Mouse (Mus musculus): ENCODE measurements around the gene Thsd4.
"Not testable (repeated sequence)": the region's sequence is repeated elsewhere in the genome, so short reads cannot be mapped to it uniquely, and the experiment has no call there.

Thsd4 gene

GRCm38 (mm10) chr9:60307469-60307868 lies 214.4 kb downstream of the Thsd4 start:
- no peak for DNase-seq (ENCODE audit: low read depth)

- DNase-seq (ENCODE audit: low read depth): no peak
Observed at GRCm38 (mm10) chr9:60306241-60306640, 215.6 kb downstream of the Thsd4 start.

GRCm38 (mm10) chr9:60305204-60305840 lies 216.5 kb downstream of the Thsd4 start:
- DNase-seq (ENCODE audit: low read depth): no peak

- no peak for DNase-seq (ENCODE audit: low read depth)
Observed at GRCm38 (mm10) chr9:60296276-60296675, 225.6 kb downstream of the Thsd4 start.

GRCm38 (mm10) chr9:60295199-60295598 lies 226.6 kb downstream of the Thsd4 start:
- DNase-seq (ENCODE audit: low read depth): no peak

- no peak for DNase-seq (ENCODE audit: low read depth)
Observed at GRCm38 (mm10) chr9:60293129-60293528, 228.7 kb downstream of the Thsd4 start.

- DNase-seq (ENCODE audit: low read depth): no peak
Observed at GRCm38 (mm10) chr9:60290780-60291179, 231.1 kb downstream of the Thsd4 start.

GRCm38 (mm10) chr9:60288789-60289188 lies 233.1 kb downstream of the Thsd4 start:
- DNase-seq (ENCODE audit: low read depth): no peak

- DNase-seq (ENCODE audit: low read depth): no peak
Observed at GRCm38 (mm10) chr9:60286390-60286789, 235.5 kb downstream of the Thsd4 start.

- no peak for DNase-seq (ENCODE audit: low read depth)
Observed at GRCm38 (mm10) chr9:60285047-60285462, 236.8 kb downstream of the Thsd4 start.

- DNase-seq (ENCODE audit: low read depth): no peak
Observed at GRCm38 (mm10) chr9:60284318-60284717, 237.5 kb downstream of the Thsd4 start.

- DNase-seq (ENCODE audit: low read depth): no peak
Observed at GRCm38 (mm10) chr9:60283546-60283945, 238.3 kb downstream of the Thsd4 start.

- no peak for DNase-seq (ENCODE audit: low read depth)
Observed at GRCm38 (mm10) chr9:60281281-60281680, 240.6 kb downstream of the Thsd4 start.

GRCm38 (mm10) chr9:60280786-60281185 lies 241.1 kb downstream of the Thsd4 start:
- DNase-seq (ENCODE audit: low read depth): no peak

- peak; percentile 20 for DNase-seq (ENCODE audit: low read depth)
Observed at GRCm38 (mm10) chr9:60279556-60279955, 242.3 kb downstream of the Thsd4 start.

- no peak for DNase-seq (ENCODE audit: low read depth)
Observed at GRCm38 (mm10) chr9:60276351-60276750, 245.5 kb downstream of the Thsd4 start.

GRCm38 (mm10) chr9:60275410-60276159 lies 246.3 kb downstream of the Thsd4 start:
- DNase-seq (ENCODE audit: low read depth): no peak

- no peak for DNase-seq (ENCODE audit: low read depth)
Observed at GRCm38 (mm10) chr9:60274503-60274902, 247.3 kb downstream of the Thsd4 start.

- not testable (repeated sequence) for DNase-seq (ENCODE audit: low read depth)
Observed at GRCm38 (mm10) chr9:60272345-60272744, 249.5 kb downstream of the Thsd4 start.

- no peak for DNase-seq (ENCODE audit: low read depth)
Observed at GRCm38 (mm10) chr9:60271940-60272339, 249.9 kb downstream of the Thsd4 start.

GRCm38 (mm10) chr9:60269807-60270206 lies 252.0 kb downstream of the Thsd4 start:
- DNase-seq (ENCODE audit: low read depth): no peak

- DNase-seq (ENCODE audit: low read depth): no peak
Observed at GRCm38 (mm10) chr9:60267273-60267626, 254.6 kb downstream of the Thsd4 start.

GRCm38 (mm10) chr9:60266583-60267272 lies 255.1 kb downstream of the Thsd4 start:
- no peak for DNase-seq (ENCODE audit: low read depth)

Data from c-Kit-positive CD71-negative TER-119-negative erythroid progenitor cells, embryonic 14.5 days (primary cell).